Mouse (Mus musculus): ENCODE measurements around the gene D6Ertd527e. TPM values are rescaled to one million over a fixed set of nuclear protein-coding genes. Genes with fewer than 3 reads are reported as not detected.
A peak's percentile ranks its signal among the peaks of the same experiment; 100 is the strongest.

The D6Ertd527e gene
- polyA plus RNA-seq, 2 experiments, result 0.56 to 1.6 TPM

DNA sequence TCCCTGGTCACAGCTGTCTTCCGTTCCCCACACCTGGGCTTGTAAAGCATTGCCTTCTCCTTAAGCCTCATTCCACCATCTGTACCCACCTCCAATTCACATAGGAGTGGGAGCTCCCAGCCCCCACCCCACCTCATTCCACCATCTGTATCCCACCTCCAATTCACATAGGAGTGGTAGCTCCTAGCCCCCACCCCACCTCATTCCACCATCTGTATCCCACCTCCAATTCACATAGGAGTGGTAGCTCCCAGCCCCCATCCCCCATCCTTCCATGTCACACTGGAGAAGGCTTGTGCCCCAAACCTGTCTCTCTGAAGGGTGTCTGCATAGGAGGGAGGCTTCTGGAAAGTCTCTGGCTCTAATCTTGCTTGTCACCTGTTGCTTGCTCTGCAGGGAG, 1.2 kb upstream of the D6Ertd527e start:
- H3K36me3 ChIP-seq (ENCODE audit: control insufficient read depth, insufficient read depth, low read length), result no peaks in the 10 kb centered on the region
- no peak for DNase-seq (ENCODE audit: low spot score)
- peak overlapping the region; percentile 79; the same call in 1 of the 2 replicates for H3K27ac ChIP-seq (replicated peaks; ENCODE audit: low read depth, low read length)
- no peaks in the 10 kb centered on the region for H3K27me3 ChIP-seq (ENCODE audit: control insufficient read depth, insufficient read depth, low read length)
- no peak overlapping the region for H3K9ac ChIP-seq (ENCODE audit: low read depth, low read length, severe bottlenecking)
- no peak for TF ChIP-seq POLR2A (IDR thresholded peaks at IDR 0.05; ENCODE audit: borderline replicate concordance, extremely low read depth, insufficient read depth, insufficient read length)
- H3K9me3 ChIP-seq (ENCODE audit: control insufficient read depth, low read length), result no peaks in the 10 kb centered on the region
- no peak overlapping the region for H3K4me2 ChIP-seq (replicated peaks; ENCODE audit: low read depth, low read length, severe bottlenecking)
- WGBS, result 33% methylated on average over 1 of the region's 1 CpGs
- peaks cover 40% of the 10 kb centered on the region for H3K4me1 ChIP-seq (ENCODE audit: control insufficient read depth, insufficient read depth, low read length)
- no peak for ATAC-seq (ENCODE audit: low FRiP score, low read depth)
- no peak overlapping the region for H3K4me3 ChIP-seq (replicated peaks; ENCODE audit: low read length)

DNA sequence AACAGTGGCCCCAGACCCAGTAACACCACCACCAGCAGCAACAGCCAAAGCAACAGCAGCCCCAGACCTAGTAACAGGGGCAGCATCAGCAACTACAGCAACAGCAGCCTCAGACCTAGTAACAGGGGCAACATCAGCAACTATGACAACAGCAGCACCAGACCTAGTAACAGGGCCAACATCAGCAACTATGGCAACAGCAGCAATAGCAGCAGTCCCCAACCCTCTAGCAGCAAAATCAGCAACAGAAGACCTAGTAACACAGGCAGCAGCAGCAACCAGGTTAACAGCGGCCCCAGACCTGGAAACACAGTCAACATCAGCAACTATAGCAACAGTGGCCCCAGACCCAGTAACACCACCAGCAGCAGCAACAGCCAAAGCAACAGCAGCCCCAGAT, 6.9 kb downstream of the D6Ertd527e start:
- no peaks in the 10 kb centered on the region for H3K9me3 ChIP-seq (ENCODE audit: control insufficient read depth, low read length)
- H3K4me2 ChIP-seq (replicated peaks; ENCODE audit: low read depth, low read length, severe bottlenecking), result no peak overlapping the region
- no peaks in the 10 kb centered on the region for H3K36me3 ChIP-seq (ENCODE audit: control insufficient read depth, insufficient read depth, low read length)
- 77% methylated on average over 1 of the region's 1 CpGs for WGBS
- ATAC-seq (ENCODE audit: low FRiP score, low read depth) (no peak), DNase-seq (ENCODE audit: low spot score) (no peak)
- no peak overlapping the region for H3K4me3 ChIP-seq (replicated peaks; ENCODE audit: low read length)
- peaks cover 10% of the 10 kb centered on the region; the same call in 1 of the 2 replicates for H3K4me1 ChIP-seq (ENCODE audit: control insufficient read depth, insufficient read depth, low read length)
- no peaks in the 10 kb centered on the region for H3K27me3 ChIP-seq (ENCODE audit: control insufficient read depth, insufficient read depth, low read length)
- no peak overlapping the region for H3K9ac ChIP-seq (ENCODE audit: low read depth, low read length, severe bottlenecking)
- no peak for TF ChIP-seq POLR2A (IDR thresholded peaks at IDR 0.05; ENCODE audit: borderline replicate concordance, extremely low read depth, insufficient read depth, insufficient read length)
- H3K27ac ChIP-seq (replicated peaks; ENCODE audit: low read depth, low read length), result peak overlapping the region; percentile 43; the same call in 1 of the 2 replicates

DNA sequence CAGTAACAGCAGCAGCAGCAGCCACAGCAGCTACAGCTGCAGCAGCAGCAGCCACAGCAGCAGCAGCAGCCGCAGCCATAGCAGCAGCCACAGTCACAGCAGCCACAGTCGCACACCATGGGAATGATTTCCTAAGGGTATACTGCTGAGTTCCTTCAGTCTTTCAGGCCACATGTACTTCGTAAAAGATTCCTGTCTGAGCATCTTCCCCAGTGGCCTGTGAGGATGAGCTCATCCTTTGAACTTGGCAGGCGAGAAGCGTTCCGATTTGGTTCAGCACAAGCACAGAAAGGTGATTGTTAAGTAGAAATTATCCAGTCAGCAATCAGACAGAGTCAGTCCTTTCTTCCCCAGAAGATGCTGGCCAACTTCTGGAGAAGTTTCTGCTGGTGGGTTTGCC, 7.6 kb downstream of the D6Ertd527e start:
- no peaks in the 10 kb centered on the region for H3K36me3 ChIP-seq (ENCODE audit: control insufficient read depth, insufficient read depth, low read length)
- H3K4me1 ChIP-seq (ENCODE audit: control insufficient read depth, insufficient read depth, low read length), result peaks cover 10% of the 10 kb centered on the region; the same call in 1 of the 2 replicates
- no peak overlapping the region for H3K9ac ChIP-seq (ENCODE audit: low read depth, low read length, severe bottlenecking)
- 0 out of 2 replicates have a peak overlapping the region, but pooled peaks have one; percentile 43 for H3K27ac ChIP-seq (replicated peaks; ENCODE audit: low read depth, low read length)
- H3K4me3 ChIP-seq (replicated peaks; ENCODE audit: low read length), result no peak overlapping the region
- H3K27me3 ChIP-seq (ENCODE audit: control insufficient read depth, insufficient read depth, low read length), result no peaks in the 10 kb centered on the region
- peak; percentile 39; the same call in 1 of the 2 replicates for ATAC-seq (ENCODE audit: low FRiP score, low read depth)
- H3K4me2 ChIP-seq (replicated peaks; ENCODE audit: low read depth, low read length, severe bottlenecking), result no peak overlapping the region
- no peak for TF ChIP-seq POLR2A (IDR thresholded peaks at IDR 0.05; ENCODE audit: borderline replicate concordance, extremely low read depth, insufficient read depth, insufficient read length)
- peak; percentile 54 for DNase-seq (ENCODE audit: low spot score)
- H3K9me3 ChIP-seq (ENCODE audit: control insufficient read depth, low read length), result no peaks in the 10 kb centered on the region
- WGBS, result 43% methylated on average over 6 of the region's 6 CpGs

DNA sequence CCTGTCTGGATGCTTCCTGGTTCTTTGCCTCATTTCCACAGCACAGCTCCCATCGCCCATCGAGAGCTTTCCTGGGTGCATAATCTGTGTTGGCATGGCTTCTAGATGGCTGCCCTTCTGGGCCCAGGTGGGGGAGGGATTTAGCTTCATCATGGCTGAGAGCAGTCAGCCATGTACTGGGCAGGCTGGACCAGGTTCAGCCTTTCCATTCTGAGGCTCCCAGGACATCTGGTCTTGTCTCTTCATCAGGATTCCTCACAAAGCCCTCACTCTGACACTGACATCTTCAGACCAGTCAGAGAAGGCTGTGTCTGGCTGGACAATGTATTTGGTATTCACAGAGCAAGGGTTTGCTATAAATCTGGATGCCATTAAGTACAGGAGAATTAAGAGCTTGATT, 11.4 kb downstream of the D6Ertd527e start:
- no peaks in the 10 kb centered on the region for H3K9me3 ChIP-seq (ENCODE audit: control insufficient read depth, low read length)
- no peak overlapping the region for H3K4me2 ChIP-seq (replicated peaks; ENCODE audit: low read depth, low read length, severe bottlenecking)
- H3K27ac ChIP-seq (replicated peaks; ENCODE audit: low read depth, low read length), result no peak overlapping the region
- WGBS, result 76% methylated on average over 2 of the region's 2 CpGs
- DNase-seq (ENCODE audit: low spot score) (no peak), ATAC-seq (ENCODE audit: low FRiP score, low read depth) (no peak)
- H3K9ac ChIP-seq (ENCODE audit: low read depth, low read length, severe bottlenecking), result no peak overlapping the region
- H3K4me1 ChIP-seq (ENCODE audit: control insufficient read depth, insufficient read depth, low read length), result peaks cover 13% of the 10 kb centered on the region; the same call in 1 of the 2 replicates
- H3K36me3 ChIP-seq (ENCODE audit: control insufficient read depth, insufficient read depth, low read length), result no peaks in the 10 kb centered on the region
- no peak for TF ChIP-seq POLR2A (IDR thresholded peaks at IDR 0.05; ENCODE audit: borderline replicate concordance, extremely low read depth, insufficient read depth, insufficient read length)
- no peaks in the 10 kb centered on the region for H3K27me3 ChIP-seq (ENCODE audit: control insufficient read depth, insufficient read depth, low read length)
- no peak overlapping the region for H3K4me3 ChIP-seq (replicated peaks; ENCODE audit: low read length)

DNA sequence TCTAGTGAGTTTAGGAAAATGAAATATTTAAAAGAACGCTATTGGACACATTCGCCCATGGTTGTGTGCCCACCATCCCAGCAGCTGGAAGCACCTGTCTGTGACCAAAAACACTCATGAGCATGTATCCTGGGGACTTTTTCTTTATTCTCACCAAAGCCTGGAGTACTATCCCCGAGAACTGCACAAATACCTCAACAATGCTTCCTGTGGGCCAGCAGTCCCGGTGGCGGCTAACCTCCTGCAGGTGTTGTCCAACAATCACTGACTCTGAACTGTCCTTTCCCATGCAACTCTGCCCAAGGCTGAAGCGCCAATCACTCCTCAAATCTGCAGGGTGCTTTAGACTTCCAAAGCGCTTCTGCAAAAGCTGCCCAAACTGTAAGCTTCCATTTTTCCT, 12.1 kb downstream of the D6Ertd527e start:
- Histone ChIP-seq H3K36me3 (ENCODE audit: control insufficient read depth, insufficient read depth, low read length) (no peaks in the 10 kb centered on the region), H3K4me1 (ENCODE audit: control insufficient read depth, insufficient read depth, low read length) (peaks cover 13% of the 10 kb centered on the region; the same call in 1 of the 2 replicates), H3K4me3 (replicated peaks; ENCODE audit: low read length) (no peak overlapping the region), H3K9me3 (ENCODE audit: control insufficient read depth, low read length) (no peaks in the 10 kb centered on the region), H3K27ac (replicated peaks; ENCODE audit: low read depth, low read length) (no peak overlapping the region), H3K27me3 (ENCODE audit: control insufficient read depth, insufficient read depth, low read length) (no peaks in the 10 kb centered on the region), H3K4me2 (replicated peaks; ENCODE audit: low read depth, low read length, severe bottlenecking) (no peak overlapping the region), H3K9ac (ENCODE audit: low read depth, low read length, severe bottlenecking) (no peak overlapping the region)
- DNase-seq (ENCODE audit: low spot score) (no peak), ATAC-seq (ENCODE audit: low FRiP score, low read depth) (no peak)
- WGBS, result 76% methylated on average over 7 of the region's 7 CpGs
- TF ChIP-seq POLR2A (IDR thresholded peaks at IDR 0.05; ENCODE audit: borderline replicate concordance, extremely low read depth, insufficient read depth, insufficient read length), result no peak
